Mouse (Mus musculus) MEL-GATA-1-ER (cell line): ENCODE measurements around the gene Olfr847.

Experiments used
- DNase-seq: peaks from one replicate; pipeline ENCODE4 v3.0.0-alpha.2; 2012; ENCODE audit warnings: low read depth; ENCODE audit errors: extremely low read depth

Olfr847 gene

GRCm38 (mm10) chr9:19378569-19378968, at the start of gene Olfr847:
Gene Olfr847 (minus strand): TSS chr9:19378669.
- DNase-seq: no peak

DNA sequence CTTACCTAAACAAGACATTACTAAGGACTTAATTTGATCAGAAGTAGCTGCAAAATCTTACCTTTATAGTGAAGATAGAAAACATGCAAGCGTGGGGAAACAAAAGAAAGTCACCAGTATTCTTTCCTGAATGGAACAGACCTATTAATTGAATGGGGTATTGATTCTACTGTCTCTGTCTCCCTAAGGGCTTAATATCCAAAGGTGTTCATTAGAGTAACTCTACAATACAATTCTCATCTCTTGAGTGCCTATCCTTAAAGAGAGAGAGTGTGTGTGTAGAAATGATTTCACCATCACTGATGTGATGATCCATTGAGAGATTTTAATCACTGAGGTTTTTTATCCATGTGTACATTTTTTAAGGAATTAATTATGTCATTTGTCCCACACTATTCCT, 14.6 kb downstream of the Olfr847 start, which contains the start of gene Olfr846:
Gene Olfr846 (minus strand): TSS at position 101 of the 400 bp plus-strand sequence.
- DNase-seq: no peak

GRCm38 (mm10) chr9:19336157-19336556, 42.3 kb downstream of the Olfr847 start, which contains the start of gene Olfr845:
Gene Olfr845 (plus strand): TSS chr9:19336457.
- DNase-seq: no peak
